Mouse (Mus musculus): ENCODE measurements around the gene Rpl7a.

Rpl7a gene

GRCm38 (mm10) chr2:26956811-26957487 lies 46.4 kb downstream of the Rpl7a start:
- no peak for DNase-seq

GRCm38 (mm10) chr2:26957488-26957859 lies 46.9 kb downstream of the Rpl7a start:
- DNase-seq = no peak

GRCm38 (mm10) chr2:26960756-26961155 lies 50.2 kb downstream of the Rpl7a start:
- DNase-seq = no peak

All from lung, postnatal 4 days (tissue).